Mouse (Mus musculus): Measurements from ENCODE around the gene Olfr605.
"Not testable (repeated sequence)": the region's sequence is repeated elsewhere in the genome, so short reads cannot be mapped to it uniquely, and the experiment has no call there.

Gene Olfr605

DNA sequence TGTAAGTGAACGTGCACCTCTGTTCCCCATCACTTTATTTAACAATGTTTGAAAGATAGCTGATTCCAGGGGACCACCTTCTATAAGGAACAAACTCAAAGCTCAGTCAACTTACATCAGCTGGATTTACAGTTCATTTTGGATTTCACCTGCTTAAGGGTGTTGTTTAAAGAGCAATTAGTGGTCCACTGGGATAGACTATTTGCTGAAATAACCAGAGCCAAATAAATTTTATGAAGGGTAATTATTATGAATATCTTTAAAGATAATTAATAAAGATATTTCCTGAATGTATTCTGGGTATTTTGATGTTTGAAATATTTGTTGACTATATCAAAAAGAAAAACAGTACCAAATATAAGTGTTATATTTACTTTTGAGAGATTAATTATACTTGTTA is at the start of gene Olfr605:
Gene Olfr605, minus strand, starts transcription at position 101 of the 400 bp plus-strand sequence.
- DNase-seq (ENCODE audit: low spot score in 2 of 2) = no peak

DNA sequence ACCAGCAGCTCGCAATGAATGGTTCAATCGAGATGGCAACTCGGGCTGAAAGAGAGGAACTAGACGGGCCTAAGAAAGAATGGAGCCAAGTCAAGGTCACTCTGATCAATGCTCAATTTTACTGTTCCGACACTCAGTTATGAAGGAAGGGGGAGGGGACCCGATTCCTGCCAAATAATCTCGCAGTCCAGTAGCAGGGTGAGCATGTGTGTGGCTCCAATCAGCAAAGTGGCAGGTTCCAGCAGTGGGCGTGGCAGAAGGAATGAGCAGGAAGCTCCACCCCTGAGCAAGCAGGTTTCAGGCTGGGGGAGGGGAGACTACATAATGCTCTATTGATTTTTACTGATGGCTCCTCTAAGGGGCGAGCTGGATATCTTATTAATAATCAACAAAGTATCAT is 31.9 kb upstream of the Olfr605 start:
- DNase-seq (ENCODE audit: low spot score in 2 of 2) = not testable (repeated sequence)

DNA sequence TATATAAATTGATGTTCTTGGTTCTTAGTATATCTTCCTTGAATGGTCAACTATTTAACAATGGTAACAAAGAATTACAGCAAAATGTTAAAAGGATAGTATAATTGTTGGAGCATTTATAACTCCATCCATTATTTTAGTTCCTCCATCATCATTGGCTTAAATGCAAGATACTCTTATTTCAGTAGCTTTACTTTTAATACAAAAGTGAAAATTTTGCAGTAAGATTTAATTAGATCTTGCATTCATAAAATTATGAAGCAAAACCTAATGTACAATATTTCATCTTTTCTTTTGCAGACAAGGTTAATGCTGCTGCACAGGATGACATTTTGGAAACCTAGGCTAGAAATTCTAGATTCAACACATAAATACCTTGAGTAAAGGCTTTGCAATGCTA is 24.3 kb upstream of the Olfr605 start, which contains the start of gene Olfr608:
Gene Olfr608, plus strand, starts transcription at position 301 of the 400 bp plus-strand sequence.
- no peak for DNase-seq (ENCODE audit: low spot score in 2 of 2)

DNA sequence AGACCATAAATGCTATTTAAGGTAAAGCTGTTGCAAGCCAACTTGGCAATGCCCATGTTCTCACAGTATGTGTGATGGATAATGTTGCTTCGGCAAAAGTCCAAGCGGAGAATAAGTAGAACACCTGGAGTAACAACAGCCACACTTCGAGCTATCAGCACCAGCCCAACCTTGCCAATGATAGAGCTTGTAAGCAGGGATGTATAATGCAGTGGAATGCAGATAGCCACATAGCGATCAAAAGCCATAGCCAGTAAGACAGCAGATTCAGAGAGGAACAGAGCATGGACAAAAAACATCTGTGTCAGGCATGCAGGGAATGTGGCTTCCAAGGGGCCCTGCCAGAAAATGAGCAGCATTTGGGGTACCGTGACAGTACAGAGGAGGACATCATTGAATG is 15.4 kb upstream of the Olfr605 start:
- no peak for DNase-seq (ENCODE audit: low spot score in 2 of 2)

DNA sequence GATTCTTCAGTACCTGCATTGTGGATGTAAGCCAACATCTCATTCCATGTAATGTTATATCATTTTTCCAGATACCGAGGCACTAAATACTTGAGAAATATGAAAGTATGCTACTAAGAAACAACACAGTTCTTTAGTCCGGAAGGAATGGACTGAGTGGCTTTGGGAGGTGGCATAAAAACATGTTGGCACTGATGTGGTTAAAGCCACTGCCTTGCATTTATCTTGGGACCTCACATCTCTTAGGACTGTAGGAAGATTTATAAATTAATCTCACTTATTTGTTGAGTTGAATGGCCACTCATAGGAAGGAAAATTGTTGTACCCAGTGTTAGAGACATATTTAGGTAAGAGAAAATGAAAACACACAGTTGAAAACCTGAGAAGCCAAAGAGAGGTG is 3.5 kb upstream of the Olfr605 start, which contains the start of gene Olfr606:
Gene Olfr606, plus strand, starts transcription at position 301 of the 400 bp plus-strand sequence.
- no peak for DNase-seq (ENCODE audit: low spot score in 2 of 2)

DNA sequence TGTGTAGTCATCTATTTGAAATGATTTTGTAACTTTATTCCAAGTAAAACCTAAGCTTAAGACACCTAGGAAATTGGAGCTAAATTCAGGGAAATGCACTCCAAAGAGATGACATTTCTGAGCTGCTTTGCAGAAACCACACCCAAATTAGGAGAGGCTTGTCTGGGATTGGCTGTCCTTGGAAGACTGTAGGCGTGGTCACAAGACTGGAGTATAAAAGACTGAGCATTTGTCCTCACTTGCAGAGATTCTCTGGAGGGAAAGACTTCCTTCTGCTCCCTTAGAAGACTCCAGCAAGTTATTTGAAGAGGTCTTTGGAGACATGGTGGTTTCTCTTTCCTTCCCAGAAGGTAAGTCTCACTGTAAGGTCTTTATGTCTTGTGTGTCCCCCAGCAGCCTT is 30.5 kb downstream of the Olfr605 start, which contains the start of gene Usp17lc:
Gene Usp17lc, plus strand, starts transcription at position 301 of the 400 bp plus-strand sequence.
- not testable (repeated sequence) for DNase-seq (ENCODE audit: low spot score in 2 of 2)

DNA sequence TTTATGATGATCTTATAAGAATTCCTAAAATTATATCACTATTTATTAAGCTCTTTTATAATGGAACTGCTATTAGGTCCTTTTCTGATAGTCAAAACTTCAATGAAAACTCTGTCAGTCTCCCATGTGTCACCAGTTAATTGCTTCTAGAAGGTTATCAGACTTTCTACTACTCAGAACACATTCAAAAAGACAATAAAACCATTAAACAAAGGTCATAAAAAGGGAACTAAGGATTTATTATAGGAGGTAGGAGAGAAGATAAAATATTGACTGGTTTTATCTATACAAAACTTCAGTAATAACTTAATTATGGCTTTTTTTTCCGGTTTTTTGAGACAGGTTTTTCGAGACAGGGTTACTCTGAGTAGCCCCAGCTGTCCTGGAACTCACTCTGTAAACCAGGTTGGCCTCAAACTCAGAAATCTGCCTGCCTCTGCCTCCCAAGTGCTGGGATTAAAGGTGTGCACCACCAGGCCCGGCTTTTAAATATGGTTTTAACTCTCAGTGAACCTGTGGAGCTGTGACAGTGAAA is 38.7 kb downstream of the Olfr605 start:
- not testable (repeated sequence) for DNase-seq (ENCODE audit: low spot score in 2 of 2)

DNA sequence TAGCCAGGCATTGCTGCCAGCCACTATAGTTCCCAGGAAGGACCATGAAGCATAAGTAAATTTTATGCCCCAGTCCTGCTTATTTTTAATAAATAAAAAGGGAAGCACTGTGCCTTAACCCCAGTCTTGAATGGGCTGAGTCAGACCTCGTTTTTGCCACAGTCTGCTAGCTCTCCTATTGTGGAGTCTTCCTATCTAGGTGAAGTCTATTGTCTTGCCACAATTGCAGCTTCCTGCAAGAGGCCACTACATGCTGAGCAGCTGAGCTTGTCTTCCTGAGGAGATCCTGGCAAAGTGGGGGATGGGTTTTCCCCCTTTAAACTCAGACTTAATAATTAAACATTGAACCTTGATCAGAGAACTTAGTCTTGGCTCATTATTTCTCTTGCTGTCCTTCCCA is 46.3 kb downstream of the Olfr605 start:
- no peak for DNase-seq (ENCODE audit: low spot score in 2 of 2)

DNA sequence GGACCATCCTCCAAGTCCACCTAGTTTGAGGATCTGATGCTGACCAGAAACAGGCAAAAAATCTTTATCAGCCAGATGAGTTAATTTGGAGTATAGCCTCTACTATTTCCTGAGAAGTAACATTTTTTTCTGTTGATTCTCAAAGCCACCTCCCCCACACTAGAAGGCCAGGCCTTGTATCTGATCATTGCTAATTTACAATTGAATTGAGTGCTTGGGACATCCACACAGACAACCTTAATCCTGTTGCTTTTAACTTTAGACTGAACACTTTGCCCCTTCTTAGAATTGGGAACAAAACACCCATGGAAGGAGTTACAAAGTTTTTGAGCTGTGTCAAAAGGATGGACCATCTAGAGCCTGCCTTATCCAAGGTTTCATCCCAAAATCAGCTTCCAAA is 47.5 kb downstream of the Olfr605 start:
- no peak for DNase-seq (ENCODE audit: low spot score in 2 of 2)

Measured in frontal cortex, postnatal 14 days (tissue).